10 mouse cellular contexts compared by ENCODE assay signal in genomic region chr4:140555273-140555672, GRCm38 (mm10).
DNase-seq lines count a peak whose midpoint lies in the region; ATAC-seq lines count a peak whose summit lies in the region.
"Had no signal": no experiment of that assay in that cellular context is flagged by ENCODE, and none has a peak within 500 bp of the region (broad histone marks: within the 10 kb centered on the region; RNA-seq: fewer than 3 reads in every experiment).

No protein-coding gene starts in this region.

- peaks cover 97% of the 10 kb centered on the region for H3K36me3 ChIP-seq in forebrain, embryonic 10.5 days (replicated peaks)
- H3K36me3 ChIP-seq in forebrain, embryonic 15.5 days, result peaks cover 33% of the 10 kb centered on the region
- peaks cover 3% of the 10 kb centered on the region; the same call in 1 of the 2 replicates for H3K36me3 ChIP-seq in hindbrain, embryonic 11.5 days (ENCODE audit: control insufficient read depth, insufficient read depth, low read length)
- peaks cover 7% of the 10 kb centered on the region for H3K36me3 ChIP-seq in midbrain, embryonic 11.5 days (ENCODE audit: control insufficient read depth, insufficient read depth, low read length)

- DNase-seq in forebrain, embryonic 10.5 days (ENCODE audit: extremely low spot score, low spot score), result peak; percentile 61
- peak; percentile 53 for DNase-seq in adrenal gland, adult 2 months
- peak; percentile 71 for DNase-seq in embryo, embryonic 11 days
- peak; percentile 81 for DNase-seq in hindbrain, embryonic 11.5 days (ENCODE audit: low spot score)
- peak; percentile 73 to 77 for DNase-seq in left cerebral cortex, adult 18-20 months (ENCODE audit: low spot score in 2 of 2)
- DNase-seq in midbrain, embryonic 11.5 days (ENCODE audit: low spot score, missing footprints), result peak; percentile 93
- DNase-seq in spleen, postnatal 10 days (ENCODE audit: low spot score in 2 of 2), result peak; percentile 48 to 76

- H3K27me3 ChIP-seq in forebrain, embryonic 10.5 days (ENCODE audit: poor library complexity, severe bottlenecking), result no peaks in the 10 kb centered on the region
- H3K27me3 ChIP-seq in forebrain, embryonic 15.5 days, result no peaks in the 10 kb centered on the region
- H3K27me3 ChIP-seq in hindbrain, embryonic 11.5 days (ENCODE audit: control insufficient read depth, insufficient read depth, low read length), result no peaks in the 10 kb centered on the region
- H3K27me3 ChIP-seq in midbrain, embryonic 11.5 days (ENCODE audit: control insufficient read depth, insufficient read depth, low read length), result no peaks in the 10 kb centered on the region
- H3K27me3 ChIP-seq: limb, embryonic 15.5 days; Patski had no signal

- no peak for ATAC-seq in forebrain, embryonic 15.5 days (replicated peaks)
- 0 out of 2 replicates have a peak, but pooled peaks have one; percentile 35 for ATAC-seq in hindbrain, embryonic 11.5 days (ENCODE audit: low FRiP score)
- peak; percentile 15; the same call in 1 of the 2 replicates for ATAC-seq in midbrain, embryonic 11.5 days (ENCODE audit: low FRiP score)
- ATAC-seq: Patski had no signal

- no peak overlapping the region for H3K9ac ChIP-seq in forebrain, embryonic 15.5 days (replicated peaks)
- no peak overlapping the region for H3K9ac ChIP-seq in hindbrain, embryonic 11.5 days (ENCODE audit: low read depth, low read length)
- no peak overlapping the region for H3K9ac ChIP-seq in midbrain, embryonic 11.5 days (ENCODE audit: low read length)
- H3K9ac ChIP-seq: limb, embryonic 15.5 days had no signal

- H3K9me3 ChIP-seq in forebrain, embryonic 10.5 days, result no peaks in the 10 kb centered on the region
- no peaks in the 10 kb centered on the region for H3K9me3 ChIP-seq in forebrain, embryonic 15.5 days
- H3K9me3 ChIP-seq in hindbrain, embryonic 11.5 days (ENCODE audit: control insufficient read depth, low read length), result no peaks in the 10 kb centered on the region
- H3K9me3 ChIP-seq in midbrain, embryonic 11.5 days (ENCODE audit: control insufficient read depth, low read length), result no peaks in the 10 kb centered on the region
- H3K9me3 ChIP-seq: limb, embryonic 15.5 days had no signal

- WGBS in forebrain, embryonic 10.5 days, result 48% methylated on average over 7 of the region's 7 CpGs
- WGBS in forebrain, embryonic 15.5 days, result 48% methylated on average over 7 of the region's 7 CpGs
- 48% methylated on average over 7 of the region's 7 CpGs for WGBS in hindbrain, embryonic 11.5 days
- 49% methylated on average over 7 of the region's 7 CpGs for WGBS in midbrain, embryonic 11.5 days

- peak overlapping the region; percentile 72 for H3K27ac ChIP-seq in forebrain, embryonic 10.5 days
- no peak overlapping the region for H3K27ac ChIP-seq in forebrain, embryonic 15.5 days (replicated peaks)
- no peak overlapping the region for H3K27ac ChIP-seq in hindbrain, embryonic 11.5 days (ENCODE audit: low read depth, low read length)
- no peak overlapping the region for H3K27ac ChIP-seq in midbrain, embryonic 11.5 days (ENCODE audit: low read depth, low read length)
- H3K27ac ChIP-seq: limb, embryonic 15.5 days had no signal

- H3K4me2 ChIP-seq in forebrain, embryonic 15.5 days (replicated peaks), result no peak overlapping the region
- H3K4me2 ChIP-seq in hindbrain, embryonic 11.5 days (replicated peaks; ENCODE audit: low read depth, low read length), result no peak overlapping the region
- no peak overlapping the region for H3K4me2 ChIP-seq in midbrain, embryonic 11.5 days
- H3K4me2 ChIP-seq: limb, embryonic 15.5 days had no signal

- peaks cover 11% of the 10 kb centered on the region for H3K4me1 ChIP-seq in forebrain, embryonic 10.5 days
- H3K4me1 ChIP-seq in forebrain, embryonic 15.5 days, result no peaks in the 10 kb centered on the region
- no peaks in the 10 kb centered on the region; the same call in none of the 2 replicates for H3K4me1 ChIP-seq in hindbrain, embryonic 11.5 days (replicated peaks; ENCODE audit: control insufficient read depth, insufficient read depth, low read length)
- no peaks in the 10 kb centered on the region for H3K4me1 ChIP-seq in midbrain, embryonic 11.5 days (ENCODE audit: control insufficient read depth, insufficient read depth, low read length)
- H3K4me1 ChIP-seq: limb, embryonic 15.5 days had no signal

- H3K4me3 ChIP-seq in forebrain, embryonic 10.5 days, result no peak overlapping the region
- H3K4me3 ChIP-seq in forebrain, embryonic 15.5 days, result no peak overlapping the region
- no peak overlapping the region for H3K4me3 ChIP-seq in hindbrain, embryonic 11.5 days (ENCODE audit: low read depth, low read length)
- no peak overlapping the region for H3K4me3 ChIP-seq in midbrain, embryonic 11.5 days (ENCODE audit: low read depth, low read length)
- H3K4me3 ChIP-seq: limb, embryonic 15.5 days had no signal
